7 mouse cellular contexts compared by ENCODE assay signal in genomic region chr8:3516450-3517116, GRCm38 (mm10). TPM values are rescaled to one million over a fixed set of nuclear protein-coding genes. Genes with fewer than 3 reads are reported as not detected.
A peak's percentile ranks its signal among the peaks of the same experiment; 100 is the strongest.
DNase-seq lines count a peak whose midpoint lies in the region; ATAC-seq lines count a peak whose summit lies in the region.

No protein-coding gene starts in this region.

- H3K9ac ChIP-seq in embryonic facial prominence, embryonic 11.5 days (replicated peaks; ENCODE audit: low read length), result peak overlapping the region; percentile 64
- peak overlapping the region; percentile 68 for H3K9ac ChIP-seq in midbrain, embryonic 13.5 days (replicated peaks)

- H3K27me3 ChIP-seq in embryonic facial prominence, embryonic 11.5 days (ENCODE audit: control insufficient read depth, insufficient read depth, low read length), result no peaks in the 10 kb centered on the region
- H3K27me3 ChIP-seq in limb, embryonic 10.5 days (ENCODE audit: low read depth, poor library complexity, severe bottlenecking), result no peaks in the 10 kb centered on the region
- H3K27me3 ChIP-seq in midbrain, embryonic 13.5 days, result no peaks in the 10 kb centered on the region

- DNase-seq in adrenal gland, postnatal 14 days, result peak; percentile 96
- peak; percentile 95 for DNase-seq in embryonic facial prominence, embryonic 11.5 days (ENCODE audit: low spot score)
- peak; percentile 96 for DNase-seq in kidney, adult 11 months
- peak; percentile 91 for DNase-seq in limb, embryonic 10.5 days (ENCODE audit: low spot score)
- peak; percentile 91 for DNase-seq in spleen, adult 12 weeks (ENCODE audit: low spot score)

- peak; percentile 87 for ATAC-seq in embryonic facial prominence, embryonic 11.5 days (replicated peaks; ENCODE audit: insufficient number of reproducible peaks, low FRiP score, low TSS enrichment, low read depth)
- peak; percentile 75 for ATAC-seq in granulocyte monocyte progenitor cell, adult 5-6 weeks (replicated peaks; ENCODE audit: poor library complexity, severe bottlenecking)
- ATAC-seq in midbrain, embryonic 13.5 days, result peak; percentile 92

- H3K4me2 ChIP-seq in embryonic facial prominence, embryonic 11.5 days (ENCODE audit: low read depth, low read length), result peak overlapping the region; percentile 73
- peak overlapping the region; percentile 95 for H3K4me2 ChIP-seq in midbrain, embryonic 13.5 days (replicated peaks)

- peak overlapping the region; percentile 50 for H3K4me3 ChIP-seq in embryonic facial prominence, embryonic 11.5 days (ENCODE audit: low read depth, low read length)
- peak overlapping the region; percentile 61 for H3K4me3 ChIP-seq in limb, embryonic 10.5 days
- H3K4me3 ChIP-seq in midbrain, embryonic 13.5 days (replicated peaks), result peak overlapping the region; percentile 60

- H3K9me3 ChIP-seq in embryonic facial prominence, embryonic 11.5 days (replicated peaks; ENCODE audit: control insufficient read depth, low read length), result no peaks in the 10 kb centered on the region
- no peaks in the 10 kb centered on the region for H3K9me3 ChIP-seq in limb, embryonic 10.5 days (replicated peaks)
- no peaks in the 10 kb centered on the region for H3K9me3 ChIP-seq in midbrain, embryonic 13.5 days

- whole genome bisulfite sequencing in embryonic facial prominence, embryonic 11.5 days, result 1% methylated on average over 36 of the region's 36 CpGs
- WGBS in limb, embryonic 10.5 days, result 1% methylated on average over 36 of the region's 36 CpGs
- WGBS in midbrain, embryonic 13.5 days, result 2% methylated on average over 36 of the region's 36 CpGs

- no peaks in the 10 kb centered on the region for H3K36me3 ChIP-seq in embryonic facial prominence, embryonic 11.5 days (replicated peaks; ENCODE audit: control insufficient read depth, insufficient read depth, low read depth, low read length)
- peaks cover 31% of the 10 kb centered on the region for H3K36me3 ChIP-seq in limb, embryonic 10.5 days
- H3K36me3 ChIP-seq in midbrain, embryonic 13.5 days, result peaks cover 28% of the 10 kb centered on the region

- peak overlapping the region; percentile 41; the same call in 1 of the 2 replicates for H3K27ac ChIP-seq in embryonic facial prominence, embryonic 11.5 days (replicated peaks; ENCODE audit: low read depth, low read length)
- H3K27ac ChIP-seq in limb, embryonic 10.5 days, result peak overlapping the region; percentile 82
- H3K27ac ChIP-seq in midbrain, embryonic 13.5 days, result peak overlapping the region; percentile 77

- no peaks in the 10 kb centered on the region; the same call in 1 of the 2 replicates for H3K4me1 ChIP-seq in embryonic facial prominence, embryonic 11.5 days (ENCODE audit: control insufficient read depth, insufficient read depth, low read length)
- peaks cover 27% of the 10 kb centered on the region for H3K4me1 ChIP-seq in limb, embryonic 10.5 days
- H3K4me1 ChIP-seq in midbrain, embryonic 13.5 days (replicated peaks), result peaks cover 13% of the 10 kb centered on the region

RNA-seq across cellular contexts. Expression of gene Pnpla6, which starts 1.4 kb away (rescaled TPM):
- total RNA-seq in adrenal gland, postnatal 14 days (2021), result 29.9 and 41.0 TPM in 2 replicates
- polyA plus RNA-seq in embryonic facial prominence, embryonic 11.5 days (2014; fragmentation: Nextera tagmentation; extraction: Ambion mirVana), result 13.6 and 17.5 TPM in 2 replicates
- total RNA-seq in granulocyte monocyte progenitor cell, adult 5-6 weeks (2014; fragmentation: Nextera tagmentation), result 39.0 and 39.4 TPM in 2 replicates
- total RNA-seq in granulocyte monocyte progenitor cell, adult 5-6 weeks (2017), result 11.8 and 16.8 TPM in 2 replicates
- 17.7 and 21.1 TPM in 2 replicates for polyA plus RNA-seq in limb, embryonic 10.5 days (2016; fragmentation: Nextera tagmentation; extraction: Ambion mirVana)
- polyA plus RNA-seq in midbrain, embryonic 13.5 days (2015; fragmentation: Nextera tagmentation; extraction: Ambion mirVana), result 33.0 and 34.1 TPM in 2 replicates

RNA-seq across cellular contexts. Expression of gene Mcoln1, which starts 16.3 kb away (rescaled TPM):
- 31.8 and 37.5 TPM in 2 replicates for total RNA-seq in adrenal gland, postnatal 14 days (2021)
- polyA plus RNA-seq in embryonic facial prominence, embryonic 11.5 days (2014; fragmentation: Nextera tagmentation; extraction: Ambion mirVana), result 43.1 and 43.6 TPM in 2 replicates
- 26.7 and 55.5 TPM in 2 replicates for total RNA-seq in granulocyte monocyte progenitor cell, adult 5-6 weeks (2014; fragmentation: Nextera tagmentation)
- 21.8 and 41.5 TPM in 2 replicates for total RNA-seq in granulocyte monocyte progenitor cell, adult 5-6 weeks (2017)
- 59.4 and 71.5 TPM in 2 replicates for polyA plus RNA-seq in limb, embryonic 10.5 days (2016; fragmentation: Nextera tagmentation; extraction: Ambion mirVana)
- 93.4 and 99.6 TPM in 2 replicates for polyA plus RNA-seq in midbrain, embryonic 13.5 days (2015; fragmentation: Nextera tagmentation; extraction: Ambion mirVana)

RNA-seq across cellular contexts. Expression of gene Zfp358, which starts 23.6 kb away (rescaled TPM):
- 19.2 and 24.7 TPM in 2 replicates for total RNA-seq in adrenal gland, postnatal 14 days (2021)
- 29.0 and 29.9 TPM in 2 replicates for polyA plus RNA-seq in embryonic facial prominence, embryonic 11.5 days (2014; fragmentation: Nextera tagmentation; extraction: Ambion mirVana)
- total RNA-seq in granulocyte monocyte progenitor cell, adult 5-6 weeks (2014; fragmentation: Nextera tagmentation), result 11.8 and 17.0 TPM in 2 replicates
- 3.3 and 5.0 TPM in 2 replicates for total RNA-seq in granulocyte monocyte progenitor cell, adult 5-6 weeks (2017)
- polyA plus RNA-seq in limb, embryonic 10.5 days (2016; fragmentation: Nextera tagmentation; extraction: Ambion mirVana), result 71.3 and 80.8 TPM in 2 replicates
- polyA plus RNA-seq in midbrain, embryonic 13.5 days (2015; fragmentation: Nextera tagmentation; extraction: Ambion mirVana), result 85.1 and 90.0 TPM in 2 replicates

RNA-seq across cellular contexts. Expression of gene Tex45, which starts 45.9 kb away (rescaled TPM):
- total RNA-seq in adrenal gland, postnatal 14 days (2021), result not detected in 2 replicates
- polyA plus RNA-seq in embryonic facial prominence, embryonic 11.5 days (2014; fragmentation: Nextera tagmentation; extraction: Ambion mirVana), result 0.14 TPM in 1 of 2 replicates, not detected in the other
- total RNA-seq in granulocyte monocyte progenitor cell, adult 5-6 weeks (2014; fragmentation: Nextera tagmentation), result not detected in 2 replicates
- total RNA-seq in granulocyte monocyte progenitor cell, adult 5-6 weeks (2017), result not detected in 2 replicates
- not detected in 2 replicates for polyA plus RNA-seq in limb, embryonic 10.5 days (2016; fragmentation: Nextera tagmentation; extraction: Ambion mirVana)
- 0.17 and 0.23 TPM in 2 replicates for polyA plus RNA-seq in midbrain, embryonic 13.5 days (2015; fragmentation: Nextera tagmentation; extraction: Ambion mirVana)

RNA-seq across cellular contexts. Expression of gene Pex11g, which starts 49.1 kb away (rescaled TPM):
- 12.8 and 13.5 TPM in 2 replicates for total RNA-seq in adrenal gland, postnatal 14 days (2021)
- polyA plus RNA-seq in embryonic facial prominence, embryonic 11.5 days (2014; fragmentation: Nextera tagmentation; extraction: Ambion mirVana), result 2.1 TPM in 2 replicates
- total RNA-seq in granulocyte monocyte progenitor cell, adult 5-6 weeks (2014; fragmentation: Nextera tagmentation), result 2.3 and 2.8 TPM in 2 replicates
- 1.6 and 3.4 TPM in 2 replicates for total RNA-seq in granulocyte monocyte progenitor cell, adult 5-6 weeks (2017)
- 6.3 and 7.6 TPM in 2 replicates for polyA plus RNA-seq in limb, embryonic 10.5 days (2016; fragmentation: Nextera tagmentation; extraction: Ambion mirVana)
- 4.4 and 5.3 TPM in 2 replicates for polyA plus RNA-seq in midbrain, embryonic 13.5 days (2015; fragmentation: Nextera tagmentation; extraction: Ambion mirVana)

Comparison
In these comparisons a context has a peak if more than half of its experiments do, and no peak if none do; other contexts are left out.
1. Peak in every context shown above with its lines: DNase-seq, ATAC-seq, H3K4me3 ChIP-seq and H3K27ac ChIP-seq.